Mouse (Mus musculus): ENCODE measurements around the gene Trappc4. TPM values are rescaled to one million over a fixed set of nuclear protein-coding genes. Genes with fewer than 3 reads are reported as not detected.
"Not testable (repeated sequence)": the region's sequence is repeated elsewhere in the genome, so short reads cannot be mapped to it uniquely, and the experiment has no call there.

The Trappc4 gene
- 10 to 100 TPM; 63.9 to 75.2 TPM for total RNA-seq (2021)
- long read RNA-seq, experiment 1, transcript Trappc4-201 (5 exons, 1,220 nt) = major isoform, 22 of 36 reads
- long read RNA-seq, experiment 1, transcript Trappc4-202 (4 exons, 935 nt) = minor isoform, 11 of 36 reads
- long read RNA-seq, experiment 1, partial matches to known transcripts = 1 of 36 reads
- long read RNA-seq, experiment 1, other reads (novel, unspliced or antisense) = 2 of 36 reads
- long read RNA-seq, experiment 2, transcript Trappc4-201 (5 exons, 1,220 nt) = major isoform, 48 of 68 reads
- long read RNA-seq, experiment 2, transcript Trappc4-202 (4 exons, 935 nt) = minor isoform, 12 of 68 reads
- long read RNA-seq, experiment 2, partial matches to known transcripts = 2 of 68 reads
- long read RNA-seq, experiment 2, other reads (novel, unspliced or antisense) = 2 of 68 reads

- H3K27ac ChIP-seq = peak within 1 kb of the TSS; percentile 92
- peak; percentile 91 to 92 for DNase-seq (ENCODE audit: low spot score in 2 of 2)
- no peak for TF ChIP-seq CTCF (conservative IDR thresholded peaks at IDR 0.05)
- peak within 1 kb of the TSS; percentile 85 for H3K4me3 ChIP-seq
These were observed at the start of gene Trappc4, which contains the start of gene Rps25 for GRCm38 (mm10) chr9:44406906-44407751. Trappc4 (minus strand) TSS chr9:44407600. Rps25 (plus strand) TSS chr9:44407139.

- Histone ChIP-seq H3K27ac (no peak within 1 kb of the TSS), H3K4me3 (no peak within 1 kb of the TSS)
- TF ChIP-seq CTCF (conservative IDR thresholded peaks at IDR 0.05) = peak; percentile 67
- no peak for DNase-seq (ENCODE audit: low spot score in 2 of 2)
These were observed 47.5 kb upstream of the Trappc4 start, which contains the start of gene Upk2 for GRCm38 (mm10) chr9:44454891-44455220. Upk2 (minus strand) TSS chr9:44454976.

DNA sequence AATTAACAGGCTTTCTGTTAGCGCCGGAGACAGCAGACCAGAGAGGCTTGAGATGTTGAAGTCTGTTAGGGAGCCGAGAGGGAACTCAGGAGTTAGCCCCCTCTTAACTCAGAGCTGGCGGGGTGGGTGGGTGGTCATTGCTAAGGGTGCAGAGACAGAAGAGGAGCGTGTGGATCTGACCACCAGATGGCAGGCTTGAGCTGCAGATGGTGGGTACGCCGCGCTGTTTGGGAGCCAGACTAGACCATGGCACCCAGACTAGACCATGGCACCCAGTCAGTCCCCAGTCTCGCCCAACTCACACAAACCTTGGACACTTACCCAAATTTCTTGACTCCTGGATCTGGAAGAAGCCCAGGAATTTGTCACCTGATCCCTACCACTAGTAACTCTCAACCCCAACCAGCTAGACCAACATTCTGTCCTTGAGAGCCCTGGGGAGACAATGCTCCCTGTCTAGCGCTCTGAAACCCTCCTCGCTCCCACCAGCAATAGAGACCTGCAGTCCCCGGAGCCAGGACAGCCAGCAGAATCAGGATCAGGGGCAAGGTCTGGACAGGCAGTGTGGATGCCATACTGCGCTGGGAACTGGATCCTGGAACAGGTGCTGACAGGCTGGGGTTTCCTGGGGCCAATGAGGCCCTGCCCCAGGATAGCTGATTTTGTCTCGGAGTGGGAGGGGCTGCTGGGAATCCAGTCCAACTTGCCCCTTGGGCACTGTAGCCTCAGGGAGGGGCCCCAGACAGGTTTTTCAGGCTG, 46.9 kb upstream of the Trappc4 start:
- TF ChIP-seq CTCF (conservative IDR thresholded peaks at IDR 0.05) = peak; percentile 94
- no peak overlapping the region for H3K4me3 ChIP-seq
- DNase-seq (ENCODE audit: low spot score in 2 of 2) = peak; percentile 62 to 94
- no peak overlapping the region for H3K27ac ChIP-seq

DNA sequence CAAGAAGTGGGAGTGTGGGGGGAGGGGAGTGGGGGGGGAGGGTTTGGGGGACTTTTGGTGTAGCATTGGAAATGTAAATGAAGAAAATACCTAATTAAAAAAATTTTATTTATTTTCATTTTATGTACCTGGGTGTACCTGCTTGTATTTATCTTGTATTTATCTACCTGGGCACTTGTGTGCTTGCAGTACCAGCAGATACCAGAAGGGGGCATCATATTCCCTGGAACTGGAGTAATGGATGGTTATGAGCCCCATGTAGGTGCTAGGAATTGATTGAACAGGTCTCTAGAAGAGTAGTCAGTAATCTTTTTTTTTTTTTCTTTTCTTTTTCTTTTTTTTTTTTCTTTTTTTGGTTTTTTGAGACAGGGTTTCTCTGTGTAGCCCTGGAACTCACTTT, 43.0 kb upstream of the Trappc4 start:
- no peak for DNase-seq (ENCODE audit: low spot score in 2 of 2)
- H3K27ac ChIP-seq = no peak overlapping the region
- peak; percentile 70 for TF ChIP-seq CTCF (conservative IDR thresholded peaks at IDR 0.05)
- H3K4me3 ChIP-seq = no peak overlapping the region

DNA sequence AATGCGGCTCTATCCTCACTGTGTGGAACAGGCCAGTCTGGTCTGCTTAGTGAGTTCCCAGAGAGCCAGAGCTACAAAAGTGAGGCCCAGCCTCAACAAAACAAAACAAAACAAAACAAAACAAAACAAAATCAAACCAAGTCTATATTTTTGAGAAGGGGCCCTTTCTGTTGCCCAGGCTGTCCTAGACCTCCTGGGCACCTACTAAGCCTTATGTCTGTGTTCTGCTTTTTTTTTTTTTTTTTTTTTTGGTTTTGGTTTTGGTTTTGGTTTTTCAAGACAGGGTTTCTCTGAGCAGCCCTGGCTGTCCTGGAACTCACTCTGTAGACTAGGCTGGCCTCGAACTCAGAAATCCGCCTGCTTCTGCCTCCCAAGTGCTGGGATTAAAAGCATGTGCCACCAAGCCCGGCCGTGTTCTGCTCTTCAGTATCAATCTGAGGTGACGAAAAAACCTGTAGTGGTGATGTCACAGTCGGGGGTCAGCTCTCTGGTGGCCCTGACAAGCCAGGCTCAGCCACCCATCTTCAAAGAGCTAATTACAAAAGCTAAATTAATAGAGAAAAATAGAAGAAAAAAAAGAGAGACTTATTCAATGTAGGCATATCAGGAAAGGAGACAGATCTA, 37.1 kb upstream of the Trappc4 start:
- not testable (repeated sequence) for DNase-seq (ENCODE audit: low spot score in 2 of 2); H3K27ac ChIP-seq; H3K4me3 ChIP-seq

DNA sequence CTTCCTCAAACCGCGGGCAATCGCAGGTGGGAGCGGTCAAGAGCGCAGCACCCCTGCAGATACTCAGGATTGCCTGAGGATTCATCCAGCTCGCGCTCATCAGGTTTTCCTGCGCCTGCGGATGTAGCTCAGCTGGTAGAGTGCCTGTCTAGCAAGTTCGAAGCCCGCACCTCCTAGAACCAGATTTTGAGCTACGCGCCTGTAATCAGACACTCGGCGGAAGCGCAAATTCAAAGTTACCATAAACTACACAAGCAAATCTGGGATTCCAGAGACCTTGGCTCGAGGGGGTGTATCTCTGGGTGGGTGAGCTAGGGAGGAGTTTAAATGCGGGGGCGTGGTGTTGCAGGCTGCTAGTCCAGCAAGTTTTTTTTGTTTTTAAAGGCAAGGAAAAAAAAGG, 33.6 kb upstream of the Trappc4 start, which contains the start of gene Foxr1:
TSS of gene Foxr1 (minus strand) at position 176 of the 400 bp plus-strand sequence.
- Histone ChIP-seq H3K27ac (no peak within 1 kb of the TSS), H3K4me3 (no peak within 1 kb of the TSS)
- TF ChIP-seq CTCF (conservative IDR thresholded peaks at IDR 0.05) = no peak
- no peak for DNase-seq (ENCODE audit: low spot score in 2 of 2)

- Histone ChIP-seq H3K27ac (no peak overlapping the region), H3K4me3 (no peak overlapping the region)
- TF ChIP-seq CTCF (conservative IDR thresholded peaks at IDR 0.05) = no peak
- no peak for DNase-seq (ENCODE audit: low spot score in 2 of 2)
These were observed 28.3 kb upstream of the Trappc4 start for GRCm38 (mm10) chr9:44435747-44436146.

- Histone ChIP-seq H3K4me3 (no peak overlapping the region), H3K27ac (no peak overlapping the region)
- 0 out of 2 replicates have a peak, but pooled peaks have one; percentile 23 for TF ChIP-seq CTCF (conservative IDR thresholded peaks at IDR 0.05)
- DNase-seq (ENCODE audit: low spot score in 2 of 2) = no peak
These were observed 25.3 kb upstream of the Trappc4 start for GRCm38 (mm10) chr9:44432577-44433185.

DNA sequence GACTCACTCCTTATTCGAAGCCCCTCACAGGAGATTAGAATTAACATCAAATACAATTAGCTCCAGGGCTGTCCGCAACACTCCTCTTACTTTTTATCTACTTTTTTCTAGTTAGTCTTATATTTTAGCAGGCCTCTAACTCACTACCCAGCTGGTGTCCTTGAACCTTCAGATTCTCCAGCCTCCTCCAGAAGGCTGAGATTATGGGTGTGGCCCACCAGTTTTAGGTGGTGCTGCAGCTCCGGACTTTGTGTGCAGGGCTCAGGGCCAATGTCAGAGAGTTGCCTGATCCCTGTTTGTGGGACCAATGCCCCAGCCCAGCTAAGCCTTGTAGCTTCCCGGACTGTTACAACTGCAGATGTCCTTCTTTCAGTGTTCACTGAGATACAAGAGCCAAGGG, 16.2 kb upstream of the Trappc4 start:
- Histone ChIP-seq H3K4me3 (no peak overlapping the region), H3K27ac (no peak overlapping the region)
- TF ChIP-seq CTCF (conservative IDR thresholded peaks at IDR 0.05) = no peak
- DNase-seq (ENCODE audit: low spot score in 2 of 2) = no peak

- no peak overlapping the region for H3K27ac ChIP-seq
- H3K4me3 ChIP-seq = no peak overlapping the region
- TF ChIP-seq CTCF (conservative IDR thresholded peaks at IDR 0.05) = no peak
- no peak for DNase-seq (ENCODE audit: low spot score in 2 of 2)
These were observed 13.0 kb upstream of the Trappc4 start for GRCm38 (mm10) chr9:44420280-44420898.

DNA sequence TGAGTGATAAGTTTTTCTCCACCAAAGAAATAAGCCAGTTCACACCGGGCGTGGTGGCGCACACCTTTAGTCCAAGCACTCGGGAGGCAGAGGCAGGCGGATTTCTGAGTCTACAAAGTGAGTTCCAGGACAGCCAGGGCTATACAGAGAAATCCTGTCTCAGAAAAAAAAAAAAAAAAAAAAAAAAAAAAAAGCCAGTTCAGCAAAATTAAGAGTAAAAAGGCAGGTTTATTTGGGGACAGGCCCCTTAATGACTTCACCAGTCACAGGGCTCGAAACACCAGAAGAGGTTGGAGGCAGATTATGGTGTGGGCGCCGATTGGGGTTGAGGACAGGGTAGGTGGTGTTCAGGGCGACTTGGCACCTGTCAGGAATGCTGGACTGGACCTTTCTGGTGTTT, 12.3 kb upstream of the Trappc4 start:
- not testable (repeated sequence) for DNase-seq (ENCODE audit: low spot score in 2 of 2); H3K4me3 ChIP-seq; H3K27ac ChIP-seq
